Comparison of ENCODE assay signal across 1 mouse cellular context in genomic region chr2:25264286-25264660, GRCm38 (mm10).
TF ChIP-seq lines count a peak whose summit lies in the region.

No protein-coding gene starts in this region.

TF ChIP-seq in MEL, 35 proteins besides CTCF, POLR2A, EP300 and RAD21 (continued from another document):
- TF ChIP-seq MYC (IDR thresholded peaks at IDR 0.05; ENCODE audit: low read depth, low read length) (no peak), NRF1 (IDR thresholded peaks at IDR 0.05; ENCODE audit: insufficient read depth, low read depth, low read length, poor library complexity, severe bottlenecking) (no peak), UBTF (IDR thresholded peaks at IDR 0.05; ENCODE audit: borderline replicate concordance, insufficient read depth, low read depth, low read length) (no peak), POLR2AphosphoS5 (IDR thresholded peaks at IDR 0.05; ENCODE audit: borderline replicate concordance, low read depth, low read length) (no peak), ZC3H11A (IDR thresholded peaks at IDR 0.05; ENCODE audit: low read depth, low read length) (no peak), BHLHE40 (IDR thresholded peaks at IDR 0.05; ENCODE audit: borderline replicate concordance, low read depth, low read length) (no peak), CHD1 (IDR thresholded peaks at IDR 0.05; ENCODE audit: low read depth, low read length) (no peak)
